Mouse (Mus musculus): ENCODE measurements around the gene Ccdc159.

Gene Ccdc159

DNA sequence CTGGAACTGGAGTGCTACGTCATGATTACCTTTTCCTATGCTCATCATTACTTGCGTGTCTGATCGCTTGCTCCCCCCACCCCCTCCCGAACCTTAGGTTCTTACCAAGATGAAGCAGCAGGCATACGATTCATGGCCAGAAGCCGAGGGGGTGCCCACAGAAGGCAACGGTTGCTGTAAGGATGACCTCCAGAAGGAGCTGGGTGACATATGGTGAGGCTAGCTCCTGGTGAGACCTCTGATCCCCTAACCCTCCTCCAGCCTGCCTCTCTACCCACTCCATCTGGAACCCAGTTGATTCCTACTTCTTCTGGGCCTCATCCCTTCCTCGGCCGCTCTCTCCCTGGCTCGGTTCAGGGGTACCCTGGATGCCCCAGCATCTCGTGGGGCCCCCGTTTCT is 6.8 kb downstream of the Ccdc159 start:
- in situ Hi-C loops (cut with MseI, MboI), result no loop called here

DNA sequence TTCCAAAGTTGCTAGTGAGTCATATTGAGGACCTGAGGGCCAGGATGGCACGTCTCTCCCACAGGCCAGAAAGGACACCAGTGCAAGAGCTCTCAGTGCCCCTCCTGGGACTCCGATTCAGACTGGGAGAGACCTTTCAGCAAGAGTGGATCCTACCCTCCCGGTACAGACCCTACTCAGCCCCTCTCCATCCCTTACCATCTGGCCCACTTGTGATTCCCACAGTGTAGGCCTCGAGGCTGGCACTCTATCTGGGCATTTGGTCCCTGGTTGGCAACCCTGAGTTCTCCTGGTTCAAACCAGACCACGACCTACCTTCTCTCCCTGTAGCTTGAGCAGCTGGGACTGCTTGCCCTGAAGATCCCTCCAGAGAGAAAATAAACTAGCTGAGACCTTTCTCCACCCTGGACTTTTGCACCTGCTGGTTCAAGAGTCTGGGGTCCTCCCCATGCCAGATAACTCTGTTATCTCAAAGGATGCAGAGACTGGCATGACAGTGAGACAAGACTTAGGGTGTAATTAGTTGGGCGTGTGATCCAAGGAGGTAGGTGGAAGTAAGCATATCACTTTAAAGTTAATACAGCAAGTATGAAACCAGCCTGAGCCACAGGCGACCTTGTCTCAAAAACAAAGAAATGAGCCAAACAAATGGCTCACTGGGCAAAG is 8.3 kb downstream of the Ccdc159 start:
- in situ Hi-C loops (cut with MseI, MboI), result no loop called here

DNA sequence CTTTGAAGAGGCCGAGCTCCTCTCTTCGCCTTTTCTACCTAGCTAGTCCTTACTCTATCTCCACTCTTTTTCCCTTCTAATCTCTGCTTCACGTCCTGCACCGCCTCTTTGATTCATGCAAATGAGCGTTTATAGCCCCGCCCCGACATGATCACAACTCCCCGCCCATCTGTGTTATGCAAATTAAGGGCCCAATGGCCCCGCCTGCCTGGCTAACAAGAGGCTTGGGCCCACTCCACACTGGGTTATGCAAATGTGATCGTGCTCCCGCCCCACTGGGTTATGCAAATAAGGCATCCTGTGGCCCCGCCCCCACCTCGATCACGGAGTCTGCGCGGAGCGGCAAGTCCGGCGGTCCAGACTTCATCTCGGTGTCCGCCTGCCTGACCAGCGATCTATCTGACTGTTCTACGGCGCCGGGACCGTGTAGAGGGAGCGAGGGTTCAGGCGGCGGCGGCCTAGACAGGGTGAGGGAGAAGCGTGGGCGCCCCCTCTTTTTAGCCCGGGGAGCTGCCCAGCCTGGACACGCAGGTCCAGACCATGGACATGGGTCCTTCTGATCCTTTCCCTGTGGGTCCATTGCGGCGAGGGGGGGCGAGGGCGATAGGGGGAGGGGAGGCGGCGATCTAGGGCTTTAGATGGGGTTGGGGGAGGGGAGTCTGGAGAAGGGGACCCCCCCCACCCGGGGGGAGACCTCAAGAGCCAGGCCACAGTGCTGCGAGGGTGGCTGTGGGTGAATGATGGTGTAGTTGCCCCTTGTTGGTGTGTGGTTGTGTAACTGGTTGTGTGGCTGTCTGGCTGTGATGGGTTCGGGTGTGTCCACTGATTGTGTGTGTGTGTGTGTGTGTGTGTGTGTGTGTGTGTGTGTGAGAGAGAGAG is 9.7 kb downstream of the Ccdc159 start, which contains the start of gene Plppr2:
Plppr2 (plus strand) TSS at position 342 of the 879 bp plus-strand sequence.
- in situ Hi-C loops (cut with MseI, MboI), result no loop called here

DNA sequence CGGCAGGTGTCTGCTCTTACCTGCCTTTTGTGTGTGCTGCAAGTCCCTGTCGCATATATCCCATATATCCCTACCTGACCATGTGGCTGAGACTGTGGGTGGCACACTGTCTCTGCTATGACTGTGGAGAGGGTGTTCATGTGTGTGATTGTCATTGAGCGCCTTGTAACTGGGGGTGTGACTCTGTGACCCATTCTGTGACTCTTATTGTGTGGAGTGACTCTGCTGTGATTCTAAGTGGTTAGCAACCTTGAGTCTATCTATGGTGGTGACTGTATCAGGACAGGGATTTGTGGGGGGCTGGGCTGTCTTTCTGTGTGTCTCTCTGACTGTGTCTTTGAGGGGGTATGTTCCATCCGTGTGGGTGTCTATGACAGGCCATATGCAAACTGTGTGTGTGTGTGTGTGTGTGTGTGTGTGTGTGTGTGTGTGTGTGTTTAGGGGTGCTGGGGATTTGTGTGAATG is 10.5 kb downstream of the Ccdc159 start:
- in situ Hi-C loops (cut with MseI, MboI), result no loop called here

DNA sequence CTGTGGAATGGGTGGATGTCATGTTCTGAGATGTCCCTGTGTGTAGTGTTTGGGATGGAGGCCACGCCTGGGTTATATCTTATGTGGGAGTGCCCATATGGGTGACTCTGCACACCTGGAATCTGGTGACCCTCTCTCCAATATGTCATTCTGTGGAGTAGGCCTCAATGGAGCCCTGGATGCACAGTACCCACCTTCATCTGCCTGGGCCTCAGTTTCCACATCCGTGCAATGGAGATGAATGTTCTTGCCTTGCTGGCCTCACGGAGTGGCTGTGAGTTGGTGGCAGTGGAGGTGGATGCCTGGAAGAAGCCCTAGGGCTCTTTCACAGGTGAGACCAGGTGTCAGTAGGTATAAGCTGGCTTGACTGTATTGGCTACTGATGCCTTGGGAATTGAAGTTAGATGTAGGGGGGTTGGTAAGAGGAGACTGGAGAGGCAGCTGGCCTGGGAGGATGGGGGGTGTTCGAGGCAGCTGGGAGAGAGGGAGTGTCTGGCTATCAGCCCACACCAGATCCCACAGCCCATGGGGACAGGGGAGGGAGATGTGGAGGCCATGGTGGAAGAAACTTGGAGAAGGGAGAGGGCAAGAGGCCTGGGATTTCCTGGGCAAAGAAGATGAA is 11.1 kb downstream of the Ccdc159 start:
- in situ Hi-C loops (cut with MseI, MboI), result no loop called here

DNA sequence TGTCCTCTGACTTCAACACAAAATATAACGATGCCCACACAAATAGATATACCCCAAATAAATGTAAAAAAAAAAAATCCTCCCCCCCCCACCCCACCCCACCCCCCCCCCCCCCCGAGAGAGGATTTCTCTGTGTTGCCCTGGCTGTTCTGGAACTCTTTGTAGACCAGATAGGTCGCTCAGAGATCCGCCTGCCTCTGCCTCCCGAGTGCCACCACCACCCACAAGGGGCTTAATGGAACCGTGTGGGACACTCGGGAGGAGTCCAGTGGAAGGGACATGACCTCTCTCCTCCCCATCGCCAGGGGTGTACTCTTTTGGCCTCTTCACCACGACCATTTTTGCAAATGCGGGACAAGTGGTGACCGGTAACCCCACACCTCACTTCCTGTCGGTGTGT is 15.8 kb downstream of the Ccdc159 start:
- in situ Hi-C loops (cut with MseI, MboI), result no loop called here

DNA sequence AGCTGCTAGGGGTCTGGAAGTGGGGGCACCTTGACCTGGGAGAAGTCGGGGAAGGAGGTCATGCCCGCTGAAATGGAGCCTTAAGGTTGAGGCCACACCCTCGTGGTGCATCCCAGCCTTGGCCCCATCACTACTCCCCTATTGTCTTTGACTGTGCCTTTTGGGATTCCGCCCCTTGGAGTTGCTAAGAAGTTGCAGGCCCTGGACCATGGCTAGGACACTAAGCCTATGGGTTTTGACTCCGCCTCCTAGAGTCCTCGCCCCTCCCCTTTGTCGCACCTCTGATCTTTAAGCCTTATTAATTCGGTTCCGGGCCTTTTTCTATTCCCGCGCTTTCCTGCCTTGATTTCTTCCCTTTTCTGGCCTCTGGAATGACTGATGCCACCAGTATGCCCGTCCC is 16.4 kb downstream of the Ccdc159 start:
- in situ Hi-C loops (cut with MseI, MboI), result no loop called here

DNA sequence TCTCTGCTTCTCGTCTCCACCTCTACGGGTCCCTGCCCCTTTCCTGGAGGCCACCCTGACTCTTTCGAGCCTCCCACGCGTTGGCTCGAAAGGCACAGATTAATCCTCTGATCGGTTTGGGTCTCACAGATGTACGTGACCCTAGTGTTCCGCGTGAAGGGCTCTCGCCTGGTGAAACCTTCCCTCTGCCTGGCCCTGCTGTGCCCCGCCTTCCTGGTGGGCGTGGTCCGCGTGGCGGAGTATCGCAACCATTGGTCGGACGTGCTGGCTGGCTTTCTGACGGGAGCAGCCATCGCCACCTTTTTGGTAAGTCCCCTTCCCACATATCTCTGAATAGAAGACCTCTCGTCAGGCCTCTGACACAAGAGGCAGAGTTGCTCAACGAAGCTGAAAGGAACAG is 17.0 kb downstream of the Ccdc159 start:
- in situ Hi-C loops (cut with MseI, MboI), result no loop called here

DNA sequence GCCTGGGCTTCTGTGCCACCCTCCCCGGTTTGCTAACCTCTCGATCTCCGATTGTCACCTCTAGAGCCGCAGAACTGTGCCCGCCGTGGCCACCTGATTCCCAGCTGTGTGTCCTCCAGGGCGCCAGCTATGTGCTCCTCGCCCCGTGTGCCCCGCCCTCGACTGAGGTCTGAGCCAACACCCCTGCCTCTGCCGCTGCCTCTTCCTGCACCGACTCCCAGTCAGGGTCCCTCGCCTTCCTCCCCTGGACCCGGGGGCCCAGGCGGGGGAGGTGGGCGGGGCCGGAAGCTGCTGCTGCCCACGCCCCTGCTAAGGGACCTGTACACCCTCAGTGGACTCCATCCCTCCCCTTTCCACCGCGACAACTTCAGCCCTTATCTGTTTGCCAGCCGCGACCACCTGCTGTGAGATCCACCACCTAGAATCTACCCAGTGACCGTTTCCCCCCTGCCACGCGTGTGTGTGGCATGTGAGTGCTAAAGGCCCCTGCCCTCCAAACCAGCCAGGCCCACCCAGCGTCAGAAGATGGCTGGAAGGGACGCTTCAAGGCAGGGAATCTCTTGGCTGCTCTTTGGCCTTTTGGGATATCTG is 20.4 kb downstream of the Ccdc159 start:
- in situ Hi-C loops (cut with MseI, MboI), result no loop called here

DNA sequence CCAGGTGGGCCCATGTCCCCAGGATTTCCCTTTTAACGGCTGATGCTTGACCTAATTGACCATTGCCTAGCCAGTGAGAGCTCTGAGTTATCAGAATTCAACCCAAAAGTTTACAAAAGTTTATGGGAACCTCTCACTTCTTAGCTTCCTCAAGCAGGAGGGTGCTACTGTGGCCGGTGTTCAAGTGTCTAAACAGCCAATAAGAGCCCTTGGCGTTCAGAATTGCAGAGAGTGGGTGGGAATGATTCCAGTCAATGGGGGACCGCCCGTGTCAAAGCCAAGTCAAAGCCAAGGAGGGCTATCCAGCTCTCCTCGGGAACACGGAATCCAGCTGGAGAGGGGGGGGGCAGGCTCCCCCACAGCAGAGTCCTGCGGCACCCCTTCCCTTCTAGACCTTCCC is 20.9 kb downstream of the Ccdc159 start:
- in situ Hi-C loops (cut with MseI, MboI), result no loop called here

DNA sequence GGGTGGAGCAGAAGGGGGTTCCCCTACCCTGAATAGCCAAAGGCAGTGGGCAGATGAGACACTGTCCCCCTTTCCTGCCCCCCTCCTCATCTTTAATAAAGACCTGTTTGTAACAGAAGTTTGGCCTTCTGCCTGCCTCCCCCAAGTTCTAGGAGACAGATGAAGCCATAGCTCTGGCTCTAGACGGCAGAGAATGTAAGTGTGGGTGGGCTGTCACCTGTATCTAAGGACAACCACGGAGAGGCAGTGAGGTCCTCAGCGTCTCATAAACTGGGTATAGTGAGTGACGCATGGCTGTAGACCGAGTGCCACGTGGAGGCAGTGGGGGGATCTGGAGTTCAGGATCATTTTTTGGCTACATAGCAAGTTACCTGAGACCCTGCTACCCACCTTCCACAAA is 21.5 kb downstream of the Ccdc159 start:
- in situ Hi-C loops (cut with MseI, MboI), result no loop called here

DNA sequence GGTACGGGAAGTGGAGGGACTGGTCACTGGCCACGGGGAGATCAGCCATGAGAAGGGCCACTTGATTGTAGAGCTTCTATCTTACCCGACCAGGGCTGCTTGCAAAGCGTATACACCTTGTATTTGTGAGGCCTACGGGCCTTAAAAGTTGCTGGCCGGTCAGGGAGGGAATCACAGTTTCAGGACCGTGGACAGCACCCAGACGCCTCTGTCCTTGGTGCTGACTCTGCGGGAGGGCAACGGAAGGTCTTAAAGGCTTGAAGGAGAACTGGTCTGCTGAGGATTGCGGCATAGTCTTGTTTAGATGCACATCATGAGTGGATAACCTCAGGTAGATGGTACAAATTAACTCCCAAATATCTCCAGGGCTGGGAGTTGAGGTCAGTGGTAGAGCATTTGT is 23.1 kb downstream of the Ccdc159 start:
- in situ Hi-C loops (cut with MseI, MboI), result no loop called here

DNA sequence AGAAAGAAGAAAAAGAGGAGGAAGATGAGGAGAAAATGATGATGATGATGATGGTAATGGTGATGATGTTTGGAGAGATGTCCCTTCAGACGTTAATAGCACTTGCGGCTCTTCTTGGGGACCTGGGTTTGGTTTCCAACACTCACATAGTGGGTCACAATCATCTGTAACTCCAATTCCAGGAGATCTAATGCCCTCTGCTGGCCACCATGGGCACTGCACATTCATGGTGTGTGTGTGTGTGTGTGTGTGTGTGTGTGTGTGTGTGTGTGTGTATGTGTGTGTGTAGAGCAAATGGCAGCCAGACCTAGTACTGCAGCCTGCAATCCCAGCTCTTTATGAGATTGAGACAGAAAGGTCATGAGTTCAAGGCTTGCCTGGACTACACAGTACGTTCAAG is 24.7 kb downstream of the Ccdc159 start:
- in situ Hi-C loops (cut with MseI, MboI), result no loop called here

DNA sequence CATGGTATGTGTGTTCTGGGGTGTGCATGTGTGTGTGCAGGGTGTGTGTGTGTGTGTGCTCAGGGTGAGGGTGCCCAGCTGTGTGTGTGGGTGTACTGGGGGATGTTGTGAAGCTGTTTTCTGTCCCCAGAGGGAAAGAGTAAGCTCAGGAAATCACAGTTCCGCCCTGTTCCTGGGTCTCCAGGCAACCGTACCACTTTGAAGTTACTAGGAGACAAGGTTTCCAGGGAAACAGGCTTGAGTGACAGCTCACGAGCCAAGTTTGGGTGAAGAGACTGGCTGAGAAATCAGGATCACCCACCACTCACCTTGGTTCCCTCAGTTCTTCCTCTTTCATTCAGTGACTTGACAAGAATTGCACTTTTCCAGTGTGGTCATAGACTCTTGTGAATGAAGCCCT is 26.3 kb downstream of the Ccdc159 start:
- in situ Hi-C loops (cut with MseI, MboI), result no loop called here

DNA sequence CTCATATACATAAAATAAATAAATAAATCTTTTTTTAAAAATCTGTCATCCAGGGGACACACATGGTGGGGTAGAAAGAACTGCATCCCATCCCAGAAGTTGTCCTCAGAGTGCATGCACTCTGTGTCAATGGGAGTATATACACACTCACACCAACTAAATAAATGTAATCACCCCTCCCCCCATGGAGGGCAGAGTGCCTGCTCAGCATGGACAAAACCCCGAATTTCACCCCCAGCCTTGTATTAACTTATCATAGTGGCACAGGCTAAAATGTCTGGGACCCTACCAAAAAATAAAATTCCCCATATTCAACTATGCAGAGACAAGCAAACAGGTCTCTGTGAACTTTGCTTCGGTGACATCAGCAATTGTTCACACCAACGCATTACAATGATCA is 27.4 kb downstream of the Ccdc159 start:
- in situ Hi-C loops (cut with MseI, MboI), result no loop called here

DNA sequence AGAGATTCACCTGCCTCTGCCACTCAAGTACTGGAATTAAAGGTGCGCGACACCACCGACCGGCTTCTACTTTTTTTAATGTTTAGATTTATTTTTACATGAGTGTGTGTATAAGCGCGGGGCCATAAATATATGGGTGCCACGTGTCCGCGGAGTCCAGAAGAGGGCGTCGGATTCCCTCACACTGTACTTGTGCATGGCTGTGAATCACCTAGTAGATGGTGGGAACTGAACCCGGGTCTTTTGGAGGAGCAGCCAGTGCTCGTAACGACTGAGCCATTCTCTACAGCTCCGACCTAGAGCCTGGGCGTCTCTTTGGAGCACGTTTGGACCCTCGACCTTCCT is 27.9 kb downstream of the Ccdc159 start:
- in situ Hi-C loops (cut with MseI, MboI), result no loop called here

DNA sequence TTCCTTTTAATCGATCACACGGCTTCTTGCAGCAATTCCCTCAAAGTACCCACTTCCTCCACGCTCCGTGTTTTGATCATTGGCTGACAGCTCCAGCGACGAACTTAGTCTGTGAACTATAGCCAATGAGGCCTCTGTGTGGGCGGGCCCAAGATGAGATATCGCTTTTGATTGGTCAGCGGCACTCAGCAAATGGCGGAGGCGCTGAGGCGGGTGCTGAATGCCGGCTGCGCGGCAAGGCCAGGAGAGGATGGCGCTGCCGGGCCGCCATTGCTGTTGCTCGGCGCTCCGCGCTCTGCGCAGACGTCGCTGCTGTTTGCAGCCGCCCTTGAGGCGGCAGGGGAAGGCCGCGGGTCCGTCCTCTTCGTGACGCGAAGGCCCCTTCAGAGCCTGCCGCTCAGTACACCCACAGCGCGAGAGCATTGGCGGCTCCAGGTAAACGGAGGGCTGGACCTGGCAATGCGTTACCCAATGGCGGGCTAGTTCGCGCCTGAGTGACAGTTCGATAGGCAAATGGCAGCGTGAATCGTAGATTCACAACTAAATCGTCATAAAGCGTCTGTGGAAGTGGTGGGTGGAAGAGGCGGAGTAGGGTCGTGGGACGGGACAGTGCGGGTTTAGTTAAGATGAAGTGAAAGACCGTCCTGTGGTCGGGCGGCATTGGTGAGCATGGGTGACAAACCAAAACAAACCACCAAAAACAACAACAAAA is 28.5 kb downstream of the Ccdc159 start, which contains the start of gene Swsap1:
Swsap1 (plus strand) TSS at position 186 of the 712 bp plus-strand sequence.
- in situ Hi-C loops (cut with MseI, MboI), result no loop called here

DNA sequence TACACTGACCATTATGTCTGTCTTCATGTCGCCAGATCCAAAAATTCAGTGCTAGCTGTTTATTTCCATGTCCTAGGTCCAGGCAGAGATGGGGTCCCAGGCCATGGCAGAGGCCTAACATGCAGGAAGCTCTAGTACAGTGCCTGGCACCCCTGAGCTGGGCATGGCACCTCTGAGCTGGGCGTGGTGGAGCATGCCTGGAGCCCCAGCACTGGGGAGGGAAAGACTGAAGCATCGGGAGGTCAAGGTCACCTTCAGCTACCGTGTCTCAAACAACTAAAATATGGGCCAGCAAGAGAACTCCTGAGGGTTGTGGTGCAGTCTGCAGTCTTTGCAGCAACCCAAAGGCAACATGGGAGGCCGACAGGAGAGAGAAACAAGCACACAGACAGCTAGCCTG is 31.1 kb downstream of the Ccdc159 start:
- in situ Hi-C loops (cut with MseI, MboI), result no loop called here

DNA sequence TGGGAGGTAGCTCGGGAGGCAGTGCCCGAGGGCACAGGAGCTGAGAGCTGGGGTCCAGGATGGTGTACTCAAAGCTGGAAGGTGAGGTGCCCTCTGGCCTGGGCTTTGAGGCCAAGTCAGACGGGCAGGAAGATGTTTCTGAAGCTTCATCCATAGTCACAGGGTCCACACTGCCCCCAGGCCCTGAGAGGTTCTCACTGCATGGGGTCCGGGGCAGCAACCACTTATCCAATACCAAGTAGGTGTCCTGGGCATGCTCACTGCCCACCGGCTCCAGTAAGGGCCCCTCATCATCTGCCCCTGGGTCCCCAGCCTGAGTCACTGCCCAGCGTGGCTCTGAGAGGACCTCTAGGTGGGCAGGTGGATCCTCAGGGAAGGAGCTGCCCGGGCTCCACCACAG is 32.0 kb downstream of the Ccdc159 start:
- in situ Hi-C loops (cut with MseI, MboI), result no loop called here

DNA sequence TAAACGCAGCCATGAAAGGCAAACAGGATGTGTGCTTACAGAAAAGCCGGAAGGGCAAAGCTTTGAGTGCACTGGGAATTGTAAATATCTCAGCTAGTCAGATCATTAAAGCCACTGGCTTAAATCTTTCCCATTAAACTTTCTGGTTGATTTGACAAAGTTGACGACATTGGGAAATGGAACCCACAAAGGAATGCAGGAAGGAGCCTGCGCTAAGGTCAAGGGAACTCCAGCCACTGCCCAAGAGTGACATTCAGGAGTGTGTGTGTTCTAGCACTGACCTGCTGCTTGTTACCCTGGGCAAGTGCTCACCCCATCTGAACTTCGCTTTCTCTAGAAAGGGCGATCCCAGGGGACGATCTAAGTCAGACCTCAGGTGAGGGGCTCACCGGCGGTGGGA is 32.9 kb downstream of the Ccdc159 start:
- in situ Hi-C loops (cut with MseI, MboI), result no loop called here

DNA sequence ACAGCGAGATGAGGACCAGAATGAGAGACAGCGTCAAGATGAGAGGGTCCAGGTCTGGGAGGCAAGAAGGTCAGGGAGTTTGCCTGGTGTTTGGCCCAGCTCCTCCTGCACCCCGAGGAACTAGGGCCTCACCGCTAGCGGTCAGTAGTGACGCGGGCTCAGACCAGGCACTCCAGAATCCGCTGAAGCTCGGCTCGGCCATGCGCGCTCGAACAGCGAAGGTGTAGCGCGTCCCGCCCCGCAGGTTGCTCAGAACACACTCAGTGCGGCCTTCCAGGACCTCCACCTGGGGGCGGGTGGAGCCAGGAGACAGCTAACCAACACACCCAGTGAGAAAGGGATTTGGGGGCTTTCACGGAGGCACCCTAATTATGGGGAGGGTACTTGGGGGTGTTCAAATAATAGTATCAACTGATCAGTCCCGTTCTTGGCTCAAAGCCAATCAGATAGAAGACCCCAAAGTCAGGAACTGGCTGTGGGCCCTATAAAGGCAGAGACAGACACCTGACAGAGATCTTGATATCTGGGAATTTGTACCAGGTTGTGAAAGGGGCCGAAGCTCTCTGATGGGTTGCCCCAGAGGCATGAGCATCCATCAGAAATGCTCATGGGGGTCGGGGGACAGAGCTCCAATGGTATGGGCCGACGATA is 33.4 kb downstream of the Ccdc159 start:
- in situ Hi-C loops (cut with MseI, MboI), result no loop called here
